Mouse (Mus musculus) 3T3-L1 (cell line): ENCODE measurements around the gene Ift122.
A peak's percentile ranks its signal among the peaks of the same experiment; 100 is the strongest.

Experiments used
- DNase-seq: peaks from one replicate; pipeline ENCODE4 v3.0.0-alpha.2; 2015; ENCODE audit warnings: low read depth, low spot score

Gene Ift122

GRCm38 (mm10) chr6:115926416-115926815 lies 73.1 kb downstream of the Ift122 start:
- DNase-seq: no peak

DNA sequence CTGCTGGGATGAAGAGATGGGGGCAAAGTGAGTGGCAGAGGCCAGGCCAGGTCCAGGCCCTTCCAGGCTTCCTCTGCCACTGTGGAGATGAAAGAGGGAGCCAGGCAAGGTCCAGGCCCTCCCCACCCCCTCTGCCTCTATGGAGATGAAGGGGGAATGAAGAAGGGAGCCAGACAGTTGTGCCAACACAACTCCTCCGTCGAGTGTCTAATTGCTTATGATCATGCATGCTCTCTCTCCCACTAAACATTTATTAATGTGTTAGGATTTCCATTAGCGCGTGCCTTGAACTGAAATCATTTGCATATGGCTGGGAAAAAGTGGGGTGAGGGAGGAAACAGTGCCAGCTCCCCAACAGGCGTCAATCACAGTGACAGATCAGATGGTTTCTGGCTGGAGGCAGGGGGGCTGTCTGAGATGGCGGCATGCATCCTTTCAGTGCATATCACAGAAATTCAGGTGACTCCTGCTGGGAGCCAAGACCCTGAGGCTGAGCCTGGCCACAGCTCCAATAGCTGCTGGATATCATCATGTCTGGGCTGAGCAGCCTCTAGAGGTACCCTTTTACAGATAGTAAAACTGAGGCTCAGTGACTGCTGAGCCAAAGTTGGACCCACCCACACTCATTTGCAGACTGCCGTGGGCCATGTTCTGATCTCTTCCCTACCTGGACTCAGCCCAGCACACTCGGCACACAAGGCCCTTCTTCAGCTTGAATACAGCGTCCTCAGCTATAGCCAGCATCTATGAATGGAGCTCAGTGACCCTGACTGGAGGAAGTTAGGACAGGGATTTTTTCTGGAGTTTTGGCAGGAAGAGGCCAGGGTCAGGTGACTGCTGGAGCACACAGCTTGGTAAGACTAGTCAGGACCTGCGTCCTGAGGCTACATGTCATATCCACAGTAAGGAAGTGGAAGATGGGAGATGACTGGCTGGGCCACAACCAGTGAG lies 74.3 kb downstream of the Ift122 start:
- peak; percentile 23 for DNase-seq

DNA sequence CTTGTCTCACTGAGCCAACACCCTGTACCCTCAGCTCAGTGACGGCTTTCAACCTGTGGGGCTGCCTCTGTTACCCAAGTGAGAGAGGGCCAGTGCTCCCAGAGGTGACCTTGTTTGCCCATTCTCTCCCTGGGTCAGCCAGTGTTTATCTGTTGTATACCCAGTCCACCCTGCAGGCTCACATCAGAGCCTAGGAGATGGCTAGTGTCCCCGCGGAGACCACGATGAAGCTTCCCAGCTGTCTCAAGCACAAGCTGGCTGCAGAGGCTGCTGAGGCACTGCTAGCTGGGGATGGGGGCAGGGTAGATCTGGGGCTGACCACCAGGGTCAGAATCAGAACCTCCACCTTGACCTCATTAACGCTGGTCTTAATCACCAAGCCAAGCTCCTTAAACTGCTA lies 76.7 kb downstream of the Ift122 start:
- no peak for DNase-seq

DNA sequence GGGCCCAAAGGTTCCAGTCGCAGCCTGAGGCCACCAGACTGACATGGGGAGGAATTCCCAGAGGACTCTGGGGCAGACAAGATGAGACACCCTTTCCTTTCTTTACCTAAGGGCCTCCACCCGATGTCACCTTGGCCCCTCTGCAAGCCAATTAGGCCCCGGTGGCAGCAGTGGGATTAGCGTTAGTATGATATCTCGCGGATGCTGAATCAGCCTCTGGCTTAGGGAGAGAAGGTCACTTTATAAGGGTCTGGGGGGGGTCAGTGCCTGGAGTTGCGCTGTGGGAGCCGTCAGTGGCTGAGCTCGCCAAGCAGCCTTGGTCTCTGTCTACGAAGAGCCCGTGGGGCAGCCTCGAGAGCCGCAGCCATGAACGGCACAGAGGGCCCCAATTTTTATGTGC lies 78.4 kb downstream of the Ift122 start, which contains the start of gene Rho:
Gene Rho (plus strand): TSS at position 110 of the 400 bp plus-strand sequence.
- DNase-seq: no peak

- DNase-seq: no peak
Measured at GRCm38 (mm10) chr6:115932391-115932790, 79.1 kb downstream of the Ift122 start.

DNA sequence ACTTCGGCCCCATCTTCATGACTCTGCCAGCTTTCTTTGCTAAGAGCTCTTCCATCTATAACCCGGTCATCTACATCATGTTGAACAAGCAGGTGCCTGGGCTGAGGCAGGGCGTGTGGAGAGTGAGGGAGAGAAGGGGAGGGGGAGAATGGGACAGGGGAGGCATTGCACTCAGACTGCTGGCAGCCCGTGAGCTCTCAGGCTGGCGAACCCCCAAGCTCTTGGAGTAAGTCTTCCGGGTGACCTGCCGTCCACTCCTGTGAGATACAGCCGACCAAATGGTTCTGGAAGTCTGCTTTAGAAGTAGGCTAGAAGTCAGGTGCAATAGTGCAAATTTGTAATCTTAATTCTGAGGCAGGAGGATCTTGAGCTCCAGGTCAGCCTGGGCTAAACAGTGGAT lies 82.3 kb downstream of the Ift122 start:
- no peak for DNase-seq

- DNase-seq: no peak
Measured at GRCm38 (mm10) chr6:115938011-115938410, 84.7 kb downstream of the Ift122 start.

GRCm38 (mm10) chr6:115938798-115939197 lies 85.5 kb downstream of the Ift122 start:
- DNase-seq: no peak

- no peak for DNase-seq
Measured at GRCm38 (mm10) chr6:115940603-115941002, 87.3 kb downstream of the Ift122 start.

DNA sequence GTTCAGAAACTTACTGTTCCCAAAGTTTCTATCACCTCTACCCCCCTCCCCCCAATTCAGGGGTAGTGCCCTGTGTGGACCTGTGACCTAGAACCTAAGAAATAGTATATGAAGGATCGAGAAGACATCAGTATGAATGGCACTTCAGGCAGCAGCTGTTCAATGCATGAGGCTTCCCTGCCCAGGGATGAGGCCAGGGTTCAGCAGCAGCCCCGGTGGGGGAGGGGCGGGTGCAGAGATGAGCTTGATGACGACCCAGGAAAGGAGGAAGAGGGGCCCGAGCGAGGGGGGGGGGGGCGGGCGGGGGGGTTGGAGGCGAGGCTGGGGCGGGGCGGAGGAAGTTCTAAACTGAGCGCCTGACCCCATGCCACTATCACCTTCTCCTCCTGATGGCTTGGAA lies 87.9 kb downstream of the Ift122 start:
- DNase-seq: no peak

- DNase-seq: peak; percentile 90
Measured at GRCm38 (mm10) chr6:115943498-115944427, 90.5 kb downstream of the Ift122 start.

DNA sequence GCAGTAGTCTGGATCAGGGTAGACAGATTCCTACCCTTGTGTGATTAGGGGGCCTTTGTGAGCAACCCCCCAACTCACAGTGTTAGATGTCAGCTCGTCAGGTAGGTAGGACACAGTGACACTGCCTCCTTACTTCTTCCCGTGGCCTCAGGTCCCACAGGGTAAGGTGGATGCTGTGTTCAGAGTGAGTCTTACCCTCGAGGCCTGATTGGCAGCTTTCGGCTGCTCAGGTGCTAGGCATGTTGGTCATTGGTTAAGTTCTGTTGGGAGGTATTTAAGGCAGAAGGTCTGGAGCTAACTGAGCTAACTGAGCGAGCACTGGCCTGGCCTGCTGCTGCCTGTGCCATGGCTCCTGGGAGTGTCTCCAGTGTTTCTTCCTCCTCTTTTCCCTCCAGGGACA lies 91.4 kb downstream of the Ift122 start, which contains the start of gene H1foo:
Gene H1foo (plus strand): TSS at position 301 of the 400 bp plus-strand sequence.
- DNase-seq: no peak

DNA sequence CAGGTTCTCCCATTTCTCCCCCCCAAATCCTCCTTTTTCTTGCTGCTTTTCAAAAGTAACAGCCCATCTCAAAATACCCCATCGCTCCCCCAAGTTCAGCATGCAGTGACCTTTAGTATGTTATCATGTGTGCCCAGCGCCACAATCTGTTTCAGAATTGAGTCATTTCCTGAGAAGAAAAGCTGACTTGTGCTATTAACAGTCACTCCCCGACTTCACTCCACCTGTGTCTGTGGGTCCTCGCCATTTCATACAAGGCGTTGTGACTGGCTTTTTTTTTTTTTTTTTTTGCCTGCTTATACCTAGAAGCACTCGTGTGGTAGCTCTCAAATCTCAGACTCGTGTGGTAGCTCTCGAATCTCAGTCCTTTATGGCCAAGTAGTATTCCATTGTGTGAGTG lies 92.4 kb downstream of the Ift122 start:
- DNase-seq: no peak

- DNase-seq: peak; percentile 31
Measured at GRCm38 (mm10) chr6:115946389-115946788, 93.1 kb downstream of the Ift122 start.

DNA sequence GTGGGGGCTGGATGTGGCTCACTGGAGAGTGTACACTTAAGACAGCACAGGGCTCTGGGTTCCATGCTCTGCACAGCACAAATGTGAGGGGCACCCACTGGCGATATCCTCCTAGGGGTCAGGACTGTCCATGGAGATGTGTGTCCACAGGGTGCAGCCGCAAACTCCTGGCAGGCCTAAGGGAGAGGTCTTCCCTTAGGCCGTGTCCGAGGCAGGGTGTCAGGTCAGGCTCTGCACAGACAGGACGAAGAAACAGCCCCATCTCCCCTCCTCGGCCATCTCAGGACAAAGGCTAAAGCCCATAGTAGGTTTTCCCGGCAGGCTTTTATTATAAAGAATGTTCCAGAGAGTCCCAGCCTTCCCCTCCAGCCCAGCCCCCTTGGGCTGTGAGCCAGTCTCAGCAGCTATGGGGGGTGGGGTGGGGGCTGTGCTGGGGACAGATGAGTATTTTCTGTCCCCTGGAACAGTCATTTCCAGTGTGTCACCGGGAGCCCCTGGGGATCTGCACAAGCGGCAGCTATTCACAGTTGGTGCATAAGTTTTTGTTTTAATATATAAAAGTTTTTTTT lies 101.3 kb downstream of the Ift122 start:
- DNase-seq: no peak

DNA sequence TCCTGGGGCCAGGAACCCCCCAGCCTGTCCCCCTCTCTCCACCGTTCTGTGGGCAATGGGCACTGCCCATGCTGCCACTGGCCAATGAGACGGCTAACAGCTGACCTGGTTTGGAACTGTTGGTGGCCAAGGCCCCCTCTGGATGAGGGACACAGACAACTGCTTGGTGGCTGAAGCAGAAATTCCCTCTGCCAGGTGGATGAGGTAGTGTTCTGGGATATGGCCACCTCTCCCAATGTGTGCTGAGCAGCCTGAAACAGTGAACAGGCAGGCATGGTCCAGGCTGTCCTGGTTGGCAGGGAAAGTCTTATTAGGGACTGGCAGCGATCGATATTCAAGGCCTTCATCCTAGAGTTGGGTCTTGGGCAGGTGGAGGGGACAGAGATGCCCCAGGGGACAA lies 101.9 kb downstream of the Ift122 start:
- DNase-seq: no peak

DNA sequence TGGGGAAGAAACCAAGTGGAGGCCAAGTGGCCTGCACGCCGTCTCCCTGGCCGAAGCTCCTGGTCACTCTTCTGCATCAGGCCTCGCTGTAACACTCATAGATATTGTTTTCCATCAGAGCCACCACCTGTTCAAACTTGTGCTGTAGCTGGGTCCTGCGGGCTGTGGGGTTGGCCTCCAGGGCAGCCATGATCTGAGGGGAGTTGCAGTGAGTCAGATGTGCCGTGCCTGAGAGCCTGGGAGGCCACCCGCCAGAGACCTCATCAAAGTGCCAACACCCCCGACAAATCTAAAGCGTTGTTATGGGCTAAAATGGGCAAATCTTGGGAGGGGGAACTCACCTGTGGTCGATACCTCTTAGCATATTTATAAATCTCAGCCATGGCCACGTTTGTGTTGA lies 102.4 kb downstream of the Ift122 start:
- no peak for DNase-seq

- DNase-seq: no peak
Measured at GRCm38 (mm10) chr6:115956418-115956921, 103.2 kb downstream of the Ift122 start.

DNA sequence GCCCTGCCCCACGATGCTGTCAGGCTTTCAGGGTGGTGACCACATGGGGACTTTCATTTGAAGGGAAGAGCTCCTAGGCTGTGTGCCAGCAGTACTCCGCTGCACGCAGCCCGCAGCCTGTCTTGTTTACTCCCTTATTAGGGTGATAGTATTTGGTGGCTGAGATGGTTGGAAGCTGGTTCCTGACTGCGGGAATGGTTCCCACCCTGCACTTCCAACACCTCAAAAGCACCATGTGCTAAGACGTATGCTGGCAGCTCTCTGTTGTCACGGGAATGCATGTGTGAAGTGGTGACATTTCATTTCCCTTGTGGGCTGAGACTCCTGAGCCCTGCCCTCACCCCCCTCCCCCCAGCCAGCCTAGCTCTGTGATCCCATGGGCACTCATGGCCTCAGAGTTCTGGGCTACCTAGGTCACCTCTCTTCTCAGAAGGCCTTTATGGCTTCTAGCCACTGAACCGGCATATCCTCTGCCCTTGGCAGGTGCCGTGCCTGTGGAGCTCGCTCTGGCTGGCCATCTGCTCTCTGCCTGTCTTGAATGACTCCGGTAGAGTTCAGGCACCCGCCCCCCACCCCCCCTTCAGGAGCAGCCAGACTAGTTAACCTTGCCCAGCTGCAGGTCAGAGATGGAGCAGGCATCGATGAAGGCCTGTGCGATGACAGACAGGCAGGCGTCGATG lies 103.8 kb downstream of the Ift122 start:
- no peak for DNase-seq

- DNase-seq: no peak
Measured at GRCm38 (mm10) chr6:115957681-115958080, 104.4 kb downstream of the Ift122 start.

- DNase-seq: no peak
Measured at GRCm38 (mm10) chr6:115958445-115958844, 105.2 kb downstream of the Ift122 start.
